Comparison of ENCODE assay signal across 8 mouse cellular contexts in the genomic region with DNA sequence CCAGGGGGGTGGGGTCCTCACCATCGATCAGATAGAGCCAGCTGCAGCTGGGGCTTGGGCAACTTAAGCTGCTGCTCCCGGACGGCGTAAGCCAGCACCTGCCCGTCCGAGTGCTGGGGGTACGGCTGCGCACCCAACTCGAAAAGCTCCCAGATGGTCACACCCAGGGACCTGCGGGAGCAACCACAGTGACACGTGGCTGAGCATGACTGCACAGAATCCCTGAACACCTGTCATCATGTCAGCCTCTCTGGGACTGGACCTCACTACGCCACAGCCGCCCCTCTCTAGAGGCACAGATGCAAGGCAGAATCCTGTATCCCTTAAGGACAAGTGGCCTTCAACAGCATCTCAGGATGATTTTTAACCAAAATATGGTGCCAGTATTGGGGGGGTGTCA. TPM values are rescaled to one million over a fixed set of nuclear protein-coding genes. Genes with fewer than 3 reads are reported as not detected.
DNase-seq lines count a peak whose midpoint lies in the region; ATAC-seq and TF ChIP-seq lines count a peak whose summit lies in the region.
"Had no signal": no experiment of that assay in that cellular context is flagged by ENCODE, and none has a peak within 500 bp of the region (broad histone marks: within the 10 kb centered on the region; RNA-seq: fewer than 3 reads in every experiment).

No protein-coding gene starts in this region.

- no peaks in the 10 kb centered on the region for H3K36me3 ChIP-seq in kidney, embryonic 14.5 days (ENCODE audit: control insufficient read depth, insufficient read depth, low read length)
- H3K36me3 ChIP-seq in embryonic facial prominence, embryonic 11.5 days (replicated peaks; ENCODE audit: control insufficient read depth, insufficient read depth, low read depth, low read length): no peaks in the 10 kb centered on the region
- peaks cover 14% of the 10 kb centered on the region; the same call in 1 of the 2 replicates for H3K36me3 ChIP-seq in hindbrain, postnatal 0 days (ENCODE audit: insufficient read depth, low read length)
- H3K36me3 ChIP-seq: lung, embryonic 15.5 days had no signal

- TF ChIP-seq CTCF in hindbrain, postnatal 0 days (IDR thresholded peaks at IDR 0.05; ENCODE audit: low read depth): no peak

- no peak overlapping the region for H3K4me2 ChIP-seq in kidney, embryonic 14.5 days (replicated peaks; ENCODE audit: low read depth, low read length)
- H3K4me2 ChIP-seq in embryonic facial prominence, embryonic 11.5 days (ENCODE audit: low read depth, low read length): no peak overlapping the region
- no peak overlapping the region for H3K4me2 ChIP-seq in hindbrain, postnatal 0 days (ENCODE audit: low read depth, low read length)

- ATAC-seq in kidney, embryonic 14.5 days (ENCODE audit: low FRiP score, low TSS enrichment): 0 out of 2 replicates have a peak, but pooled peaks have one; percentile 8
- 0 out of 2 replicates have a peak, but pooled peaks have one; percentile 5 for ATAC-seq in embryonic facial prominence, embryonic 11.5 days (replicated peaks; ENCODE audit: insufficient number of reproducible peaks, low FRiP score, low TSS enrichment, low read depth)
- peak; percentile 1; the same call in 1 of the 2 replicates for ATAC-seq in hindbrain, postnatal 0 days

- H3K9me3 ChIP-seq in kidney, embryonic 14.5 days (ENCODE audit: control insufficient read depth, low read length): no peaks in the 10 kb centered on the region
- H3K9me3 ChIP-seq in embryonic facial prominence, embryonic 11.5 days (replicated peaks; ENCODE audit: control insufficient read depth, low read length): no peaks in the 10 kb centered on the region
- no peaks in the 10 kb centered on the region for H3K9me3 ChIP-seq in hindbrain, postnatal 0 days (ENCODE audit: low read length)
- H3K9me3 ChIP-seq: lung, embryonic 15.5 days had no signal

- H3K4me3 ChIP-seq in kidney, embryonic 14.5 days (ENCODE audit: low read length): no peak overlapping the region
- no peak overlapping the region for H3K4me3 ChIP-seq in embryonic facial prominence, embryonic 11.5 days (ENCODE audit: low read depth, low read length)
- H3K4me3 ChIP-seq in hindbrain, postnatal 0 days (ENCODE audit: low read length): no peak overlapping the region

- 0 out of 2 replicates have a peak, but pooled peaks cover 7% of the 10 kb centered on the region for H3K4me1 ChIP-seq in kidney, embryonic 14.5 days (ENCODE audit: control insufficient read depth, insufficient read depth, low read length)
- H3K4me1 ChIP-seq in embryonic facial prominence, embryonic 11.5 days (ENCODE audit: control insufficient read depth, insufficient read depth, low read length): 0 out of 2 replicates have a peak, but pooled peaks cover 2% of the 10 kb centered on the region
- H3K4me1 ChIP-seq in hindbrain, postnatal 0 days (ENCODE audit: insufficient read depth, low read length): no peaks in the 10 kb centered on the region

- H3K9ac ChIP-seq in kidney, embryonic 14.5 days (ENCODE audit: low read depth, low read length): no peak overlapping the region; the same call in 1 of the 2 replicates
- H3K9ac ChIP-seq in embryonic facial prominence, embryonic 11.5 days (replicated peaks; ENCODE audit: low read length): no peak overlapping the region
- no peak overlapping the region for H3K9ac ChIP-seq in hindbrain, postnatal 0 days (replicated peaks; ENCODE audit: low read length)

- peaks cover 11% of the 10 kb centered on the region; the same call in 1 of the 2 replicates for H3K27me3 ChIP-seq in kidney, embryonic 14.5 days (ENCODE audit: control insufficient read depth, insufficient read depth, low read length)
- H3K27me3 ChIP-seq in embryonic facial prominence, embryonic 11.5 days (ENCODE audit: control insufficient read depth, insufficient read depth, low read length): peaks cover 5% of the 10 kb centered on the region; the same call in 1 of the 2 replicates
- H3K27me3 ChIP-seq in hindbrain, postnatal 0 days (ENCODE audit: insufficient read depth, low read length): no peaks in the 10 kb centered on the region

- WGBS in kidney, embryonic 14.5 days: 83% methylated on average over 13 of the region's 13 CpGs
- 80% methylated on average over 13 of the region's 13 CpGs for WGBS in embryonic facial prominence, embryonic 11.5 days
- WGBS in hindbrain, postnatal 0 days: 71% methylated on average over 13 of the region's 13 CpGs

- no peak overlapping the region for H3K27ac ChIP-seq in kidney, embryonic 14.5 days (ENCODE audit: low read depth, low read length)
- H3K27ac ChIP-seq in embryonic facial prominence, embryonic 11.5 days (replicated peaks; ENCODE audit: low read depth, low read length): no peak overlapping the region
- 0 out of 2 replicates have a peak overlapping the region, but pooled peaks have one; percentile 45 for H3K27ac ChIP-seq in hindbrain, postnatal 0 days
- H3K27ac ChIP-seq: lung, embryonic 15.5 days had no signal

- DNase-seq in kidney, postnatal 25 days: no peak
- DNase-seq in A20 (ENCODE audit: low read depth, low spot score): peak; percentile 69
- DNase-seq in embryonic facial prominence, embryonic 11.5 days (ENCODE audit: low spot score): no peak
- no peak for DNase-seq in hindbrain, postnatal 0 days (ENCODE audit: low spot score)
- DNase-seq in adrenal gland, postnatal 25 days: no peak
- no peak for DNase-seq in adrenal gland, postnatal 36 days

RNA-seq across cellular contexts. Expression of a gene that starts 34.3 kb away (rescaled TPM):
- polyA plus RNA-seq in kidney, embryonic 14.5 days (2014; fragmentation: Nextera tagmentation; extraction: Ambion mirVana): 1.3 and 1.9 TPM in 2 replicates
- 1.1 and 1.2 TPM in 2 replicates for polyA plus RNA-seq in embryonic facial prominence, embryonic 11.5 days (2014; fragmentation: Nextera tagmentation; extraction: Ambion mirVana)
- total RNA-seq in hindbrain, postnatal 0 days (2014; rRNA removed): 161 and 184 TPM in 2 replicates
- 33.3 and 35.5 TPM in 2 replicates for polyA plus RNA-seq in hindbrain, postnatal 0 days (2015; fragmentation: Nextera tagmentation; extraction: Ambion mirVana)
- total RNA-seq in adrenal gland, postnatal 25 days (2021): 11.8 and 15.5 TPM in 2 replicates
- 10 to 100 TPM in 1 of 2 experiments, 1 to 10 TPM in 1; 9.2 to 13.2 TPM for total RNA-seq in adrenal gland, postnatal 36 days (2021)
